Mouse (Mus musculus): Measurements from ENCODE around the gene Lrrc4c. TPM values are rescaled to one million over a fixed set of nuclear protein-coding genes. Genes with fewer than 3 reads are reported as not detected.

Gene Lrrc4c
- polyA plus RNA-seq, 2 experiments, result 2.0 to 3.2 TPM

DNA sequence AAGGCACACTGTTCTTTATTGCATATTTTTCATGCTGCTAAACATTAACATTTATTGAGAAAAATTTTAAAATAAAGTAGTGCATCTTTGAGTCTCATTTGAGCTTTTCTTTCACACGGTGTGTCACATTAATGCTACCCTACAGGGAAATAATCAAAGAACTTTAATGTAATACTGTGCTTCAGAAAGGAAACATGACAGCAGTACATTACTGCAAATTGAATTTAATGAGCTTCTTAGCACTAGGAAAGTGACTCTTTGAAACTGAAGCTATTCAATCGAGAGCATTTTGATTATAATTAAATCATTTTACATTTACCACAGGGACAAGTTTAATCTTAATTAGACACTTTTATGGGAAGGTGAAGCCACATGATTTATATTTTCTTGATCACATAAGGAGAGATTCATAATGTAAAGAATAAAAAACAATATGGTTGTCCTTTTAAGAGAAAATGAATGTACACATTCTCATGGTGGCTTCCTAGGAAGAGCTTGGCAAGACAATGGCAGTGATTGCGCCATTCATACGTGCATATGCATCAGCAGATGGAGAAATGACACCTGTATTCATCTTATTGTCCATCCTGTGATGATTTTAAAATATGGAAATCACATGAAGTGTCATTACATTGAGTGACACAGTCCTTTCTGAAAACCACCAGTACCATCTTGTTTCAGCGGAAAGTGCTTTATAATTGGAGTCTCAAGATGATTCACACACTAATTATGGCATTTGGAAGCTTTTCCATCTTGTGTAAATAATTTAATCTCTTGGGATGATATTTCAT lies 719.2 kb downstream of the Lrrc4c start:
- H3K4me2 ChIP-seq (replicated peaks; ENCODE audit: low read depth, low read length, severe bottlenecking), result no peak overlapping the region
- H3K9me3 ChIP-seq (ENCODE audit: control insufficient read depth, low read length), result no peaks in the 10 kb centered on the region
- no peaks in the 10 kb centered on the region for H3K27me3 ChIP-seq (ENCODE audit: control insufficient read depth, insufficient read depth, low read length)
- no peaks in the 10 kb centered on the region for H3K36me3 ChIP-seq (ENCODE audit: control insufficient read depth, insufficient read depth, low read length)
- 84% methylated on average over 5 of the region's 5 CpGs for WGBS
- no peak overlapping the region for H3K27ac ChIP-seq (replicated peaks; ENCODE audit: low read depth, low read length)
- no peak for ATAC-seq (ENCODE audit: low FRiP score, low read depth)
- no peaks in the 10 kb centered on the region for H3K4me1 ChIP-seq (ENCODE audit: control insufficient read depth, insufficient read depth, low read length)
- TF ChIP-seq POLR2A (IDR thresholded peaks at IDR 0.05; ENCODE audit: borderline replicate concordance, extremely low read depth, insufficient read depth, insufficient read length), result no peak
- H3K9ac ChIP-seq (ENCODE audit: low read depth, low read length, severe bottlenecking), result no peak overlapping the region
- no peak overlapping the region for H3K4me3 ChIP-seq (replicated peaks; ENCODE audit: low read length)
- no peak for DNase-seq (ENCODE audit: low spot score)

DNA sequence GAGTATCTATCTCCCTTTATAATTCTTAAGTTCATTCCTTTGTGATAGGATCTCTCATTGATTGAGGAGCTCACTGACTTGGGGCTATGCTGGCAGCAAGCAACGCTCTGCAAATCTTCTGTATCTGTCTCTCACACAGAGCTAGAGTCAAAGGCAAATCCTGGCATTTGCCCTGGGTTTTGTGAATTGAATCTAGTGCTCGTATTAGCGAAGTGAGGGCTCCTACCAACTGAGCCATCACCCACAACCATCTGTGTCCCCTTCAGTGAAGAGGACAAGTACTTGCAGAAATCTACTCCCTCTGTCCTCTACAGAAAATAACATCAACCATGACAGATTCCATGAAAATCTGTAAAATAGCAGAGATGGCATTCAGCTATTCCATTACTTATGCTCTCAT lies 726.0 kb downstream of the Lrrc4c start:
- Histone ChIP-seq H3K4me1 (ENCODE audit: control insufficient read depth, insufficient read depth, low read length) (no peaks in the 10 kb centered on the region), H3K4me2 (replicated peaks; ENCODE audit: low read depth, low read length, severe bottlenecking) (no peak overlapping the region), H3K4me3 (replicated peaks; ENCODE audit: low read length) (no peak overlapping the region), H3K9ac (ENCODE audit: low read depth, low read length, severe bottlenecking) (no peak overlapping the region), H3K9me3 (ENCODE audit: control insufficient read depth, low read length) (no peaks in the 10 kb centered on the region), H3K27ac (replicated peaks; ENCODE audit: low read depth, low read length) (no peak overlapping the region), H3K27me3 (ENCODE audit: control insufficient read depth, insufficient read depth, low read length) (no peaks in the 10 kb centered on the region), H3K36me3 (ENCODE audit: control insufficient read depth, insufficient read depth, low read length) (no peaks in the 10 kb centered on the region)
- ATAC-seq (ENCODE audit: low FRiP score, low read depth) (no peak), DNase-seq (ENCODE audit: low spot score) (no peak)
- no peak for TF ChIP-seq POLR2A (IDR thresholded peaks at IDR 0.05; ENCODE audit: borderline replicate concordance, extremely low read depth, insufficient read depth, insufficient read length)
- WGBS, result 84% methylated on average over 3 of the region's 3 CpGs

DNA sequence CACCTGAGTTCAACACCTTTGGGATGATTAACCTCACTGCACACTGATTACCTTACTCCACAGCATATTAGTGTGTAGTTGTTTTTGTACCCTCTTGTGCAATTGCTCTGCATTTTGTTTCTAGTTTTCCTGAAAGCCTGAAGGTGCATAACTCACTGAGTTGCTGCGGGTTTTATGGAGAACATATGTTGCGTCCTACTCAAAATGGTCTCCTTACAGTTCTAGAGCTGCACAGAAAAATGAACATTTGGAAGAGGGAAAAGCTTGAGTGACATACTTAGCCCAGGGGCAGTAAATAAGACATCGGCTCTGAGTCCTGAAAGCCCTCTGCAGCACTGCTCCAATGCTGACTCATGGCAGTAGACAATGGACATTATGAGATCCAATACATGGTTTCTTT lies 727.7 kb downstream of the Lrrc4c start:
- H3K27me3 ChIP-seq (ENCODE audit: control insufficient read depth, insufficient read depth, low read length), result no peaks in the 10 kb centered on the region
- no peak for ATAC-seq (ENCODE audit: low FRiP score, low read depth)
- H3K4me2 ChIP-seq (replicated peaks; ENCODE audit: low read depth, low read length, severe bottlenecking), result no peak overlapping the region
- TF ChIP-seq POLR2A (IDR thresholded peaks at IDR 0.05; ENCODE audit: borderline replicate concordance, extremely low read depth, insufficient read depth, insufficient read length), result no peak
- H3K9ac ChIP-seq (ENCODE audit: low read depth, low read length, severe bottlenecking), result no peak overlapping the region
- no peaks in the 10 kb centered on the region for H3K4me1 ChIP-seq (ENCODE audit: control insufficient read depth, insufficient read depth, low read length)
- H3K4me3 ChIP-seq (replicated peaks; ENCODE audit: low read length), result no peak overlapping the region
- DNase-seq (ENCODE audit: low spot score), result no peak
- 79% methylated on average over 3 of the region's 3 CpGs for WGBS
- no peak overlapping the region for H3K27ac ChIP-seq (replicated peaks; ENCODE audit: low read depth, low read length)
- H3K36me3 ChIP-seq (ENCODE audit: control insufficient read depth, insufficient read depth, low read length), result no peaks in the 10 kb centered on the region
- no peaks in the 10 kb centered on the region for H3K9me3 ChIP-seq (ENCODE audit: control insufficient read depth, low read length)

DNA sequence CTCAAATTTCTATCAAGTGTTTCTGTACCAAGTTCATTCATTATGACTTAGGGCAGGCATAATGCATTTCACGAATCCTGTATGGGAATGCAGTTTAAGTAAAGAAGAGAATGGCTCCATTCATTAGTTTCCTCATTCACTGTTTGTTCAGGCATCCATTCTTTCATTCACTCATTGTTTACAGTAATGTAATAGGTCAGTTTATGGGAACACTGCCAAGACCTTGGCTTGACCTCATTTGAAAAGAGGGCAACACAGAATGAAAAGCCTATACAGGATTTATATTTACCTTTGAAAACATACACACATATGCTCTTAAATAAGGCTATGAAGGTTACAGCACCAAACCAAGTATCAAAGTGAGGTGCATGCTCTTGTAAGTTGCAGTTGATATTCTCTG lies 762.2 kb downstream of the Lrrc4c start:
- H3K9ac ChIP-seq (ENCODE audit: low read depth, low read length, severe bottlenecking), result no peak overlapping the region
- H3K36me3 ChIP-seq (ENCODE audit: control insufficient read depth, insufficient read depth, low read length), result no peaks in the 10 kb centered on the region
- no peak overlapping the region for H3K4me3 ChIP-seq (replicated peaks; ENCODE audit: low read length)
- DNase-seq (ENCODE audit: low spot score) (no peak), ATAC-seq (ENCODE audit: low FRiP score, low read depth) (no peak)
- 69% methylated on average over 1 of the region's 1 CpGs for WGBS
- no peak overlapping the region for H3K27ac ChIP-seq (replicated peaks; ENCODE audit: low read depth, low read length)
- no peaks in the 10 kb centered on the region for H3K4me1 ChIP-seq (ENCODE audit: control insufficient read depth, insufficient read depth, low read length)
- no peaks in the 10 kb centered on the region for H3K27me3 ChIP-seq (ENCODE audit: control insufficient read depth, insufficient read depth, low read length)
- H3K4me2 ChIP-seq (replicated peaks; ENCODE audit: low read depth, low read length, severe bottlenecking), result no peak overlapping the region
- no peaks in the 10 kb centered on the region for H3K9me3 ChIP-seq (ENCODE audit: control insufficient read depth, low read length)
- TF ChIP-seq POLR2A (IDR thresholded peaks at IDR 0.05; ENCODE audit: borderline replicate concordance, extremely low read depth, insufficient read depth, insufficient read length), result no peak

DNA sequence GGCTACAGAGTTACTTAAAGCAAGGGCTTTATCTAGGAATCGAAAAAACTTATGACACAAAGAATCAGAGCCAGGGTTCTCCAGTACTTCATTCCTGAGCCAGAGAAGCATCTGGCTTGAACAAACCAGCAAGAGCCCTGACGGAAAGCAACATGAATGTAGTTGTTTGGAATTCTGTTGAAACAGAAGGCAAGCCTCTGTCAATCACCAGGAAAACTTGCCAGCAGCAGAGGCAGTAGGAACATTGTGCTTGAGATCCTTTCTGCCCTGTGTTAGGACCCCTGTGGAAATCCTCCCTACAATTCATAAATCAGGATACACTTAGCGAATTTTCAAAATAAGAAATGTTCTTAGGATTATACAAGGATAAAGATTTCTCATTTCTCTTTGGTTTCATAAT lies 780.0 kb downstream of the Lrrc4c start:
- DNase-seq (ENCODE audit: low spot score) (no peak), ATAC-seq (ENCODE audit: low FRiP score, low read depth) (no peak)
- Histone ChIP-seq H3K36me3 (ENCODE audit: control insufficient read depth, insufficient read depth, low read length) (no peaks in the 10 kb centered on the region), H3K9me3 (ENCODE audit: control insufficient read depth, low read length) (no peaks in the 10 kb centered on the region), H3K4me1 (ENCODE audit: control insufficient read depth, insufficient read depth, low read length) (no peaks in the 10 kb centered on the region), H3K4me2 (replicated peaks; ENCODE audit: low read depth, low read length, severe bottlenecking) (no peak overlapping the region), H3K27me3 (ENCODE audit: control insufficient read depth, insufficient read depth, low read length) (no peaks in the 10 kb centered on the region), H3K4me3 (replicated peaks; ENCODE audit: low read length) (no peak overlapping the region), H3K27ac (replicated peaks; ENCODE audit: low read depth, low read length) (no peak overlapping the region), H3K9ac (ENCODE audit: low read depth, low read length, severe bottlenecking) (no peak overlapping the region)
- TF ChIP-seq POLR2A (IDR thresholded peaks at IDR 0.05; ENCODE audit: borderline replicate concordance, extremely low read depth, insufficient read depth, insufficient read length), result no peak
- 66% methylated on average over 3 of the region's 3 CpGs for WGBS
